Mouse (Mus musculus): ENCODE results near the gene Pcsk2.

The Pcsk2 gene

DNA sequence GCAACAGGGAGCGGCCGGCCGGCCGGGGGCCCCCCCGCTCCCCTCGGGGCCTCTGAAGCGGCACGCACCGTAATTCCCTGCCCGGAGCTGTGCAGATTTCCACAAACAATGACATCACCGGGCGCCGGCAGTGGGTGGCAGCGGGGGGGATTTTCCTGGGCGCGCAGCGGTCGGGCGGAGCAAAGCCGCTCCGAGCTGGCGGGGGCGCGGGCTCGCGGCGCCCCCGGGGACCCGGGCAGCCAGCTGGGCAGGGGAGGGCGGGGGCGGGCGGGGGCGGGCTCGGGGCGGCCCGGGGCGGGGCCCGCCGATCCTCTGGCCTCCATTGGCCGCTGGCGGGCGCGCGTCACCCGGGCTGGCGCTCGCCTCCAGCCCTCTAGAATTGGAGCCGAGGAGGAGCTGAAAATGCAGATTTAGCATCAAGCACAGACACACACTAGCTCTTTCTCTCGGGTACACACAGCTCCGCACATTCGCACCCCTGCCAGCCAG lies at the start of gene Pcsk2:
Gene Pcsk2, plus strand, starts transcription at position 399 of the 489 bp plus-strand sequence.
- peak; percentile 2 for DNase-seq (ENCODE audit: low spot score)

DNA sequence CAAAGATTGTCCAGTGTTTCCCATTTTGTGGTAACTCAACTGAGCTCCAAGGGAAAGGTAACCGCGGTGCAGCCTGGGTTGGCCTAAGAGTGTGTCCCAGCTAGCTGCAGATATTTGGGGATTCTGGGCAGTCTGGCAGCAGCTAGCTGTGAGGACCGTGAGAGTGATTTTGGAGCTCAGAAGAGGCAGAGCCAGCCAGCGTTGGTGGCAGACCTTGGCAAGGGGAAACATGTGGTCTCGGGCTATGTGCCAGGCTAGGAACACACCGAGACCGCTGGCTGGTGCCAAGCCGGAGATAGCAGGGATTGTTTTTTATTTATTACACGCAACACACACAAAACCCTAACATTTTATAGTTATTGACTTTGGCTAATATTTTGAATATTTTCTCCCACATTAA lies 45.1 kb upstream of the Pcsk2 start:
- DNase-seq (ENCODE audit: low spot score) = no peak

DNA sequence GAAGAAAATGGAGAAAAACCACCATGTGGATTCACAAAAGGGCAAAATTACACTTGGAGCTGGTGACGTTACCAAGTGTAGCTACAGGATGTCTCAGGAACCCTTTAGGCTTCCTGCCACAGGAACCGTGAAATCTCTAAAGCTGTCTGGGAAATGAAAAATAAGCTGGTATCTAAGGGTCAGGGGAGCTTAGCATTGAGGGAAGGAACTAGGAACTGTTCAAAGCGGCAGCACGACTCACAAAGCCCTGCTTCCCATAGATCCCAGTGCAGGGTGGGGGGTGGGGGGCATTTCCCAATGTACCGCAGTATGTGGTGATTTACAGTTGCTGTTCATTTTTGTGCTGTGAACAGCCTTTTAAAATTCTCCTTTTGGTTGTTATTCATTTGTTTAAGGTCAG lies 44.2 kb upstream of the Pcsk2 start:
- no peak for DNase-seq (ENCODE audit: low spot score)

DNA sequence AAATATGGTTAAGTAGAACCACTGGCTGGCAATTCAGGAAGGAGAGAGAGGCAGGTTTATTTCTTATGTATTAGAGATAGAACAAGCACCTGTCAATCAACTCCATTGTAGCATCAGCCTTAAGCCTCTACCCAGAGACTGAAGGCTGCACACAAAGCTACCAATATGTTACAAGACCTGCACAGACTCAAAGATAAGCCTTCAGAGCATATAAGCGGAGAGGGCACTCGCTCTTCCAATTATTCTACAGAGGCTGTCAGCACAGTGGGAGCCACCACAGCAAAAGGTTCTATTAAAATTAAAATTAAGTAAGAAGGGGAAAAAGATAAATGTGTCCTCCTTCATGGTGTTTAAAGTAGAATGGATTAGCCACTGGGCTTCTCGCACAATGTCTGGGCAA lies 43.8 kb upstream of the Pcsk2 start:
- no peak for DNase-seq (ENCODE audit: low spot score)

DNA sequence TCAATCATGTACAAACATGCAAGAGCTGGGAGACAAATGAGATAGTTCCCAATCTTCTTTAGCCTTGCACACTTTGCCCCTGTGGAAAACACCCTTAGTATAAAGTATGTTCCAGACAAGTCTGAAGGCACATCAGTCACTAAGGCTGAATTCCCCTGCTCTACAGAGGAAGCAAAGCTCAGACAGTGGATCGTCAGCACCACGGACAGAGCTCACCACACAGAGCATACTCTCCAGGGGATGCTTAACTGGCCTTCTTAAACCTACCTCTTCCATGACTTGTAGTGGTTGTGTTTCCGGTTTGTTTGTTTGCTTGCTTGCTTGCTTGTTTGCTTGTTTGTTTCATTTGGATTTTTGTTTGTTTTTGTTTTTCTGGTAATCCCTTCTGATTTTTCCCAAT lies 9.5 kb upstream of the Pcsk2 start:
- peak; percentile 43 for DNase-seq (ENCODE audit: low spot score)

DNA sequence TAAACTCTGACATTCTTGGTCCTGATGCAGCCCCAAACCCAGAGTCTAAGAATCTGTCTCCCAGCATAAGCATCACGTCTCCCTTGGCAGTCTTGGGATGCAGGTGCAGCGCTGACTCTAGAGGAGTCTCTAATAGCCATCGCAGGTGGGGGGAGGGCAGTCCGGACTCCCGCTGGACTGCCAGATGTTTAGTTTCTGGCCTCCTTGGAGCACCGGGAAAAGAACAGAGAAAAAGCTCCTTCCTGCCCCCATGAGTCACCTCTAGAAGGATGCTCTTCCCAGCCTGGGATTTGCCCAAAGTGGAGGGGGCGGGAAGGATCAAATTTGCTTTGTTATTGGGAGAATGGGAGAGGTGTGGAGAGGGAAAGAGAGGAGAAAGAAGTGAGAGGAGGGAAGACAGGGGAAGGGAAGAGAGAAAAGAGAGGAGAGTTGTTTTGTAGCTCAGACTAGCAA lies 631 bp upstream of the Pcsk2 start:
- no peak for DNase-seq (ENCODE audit: low spot score)

DNA sequence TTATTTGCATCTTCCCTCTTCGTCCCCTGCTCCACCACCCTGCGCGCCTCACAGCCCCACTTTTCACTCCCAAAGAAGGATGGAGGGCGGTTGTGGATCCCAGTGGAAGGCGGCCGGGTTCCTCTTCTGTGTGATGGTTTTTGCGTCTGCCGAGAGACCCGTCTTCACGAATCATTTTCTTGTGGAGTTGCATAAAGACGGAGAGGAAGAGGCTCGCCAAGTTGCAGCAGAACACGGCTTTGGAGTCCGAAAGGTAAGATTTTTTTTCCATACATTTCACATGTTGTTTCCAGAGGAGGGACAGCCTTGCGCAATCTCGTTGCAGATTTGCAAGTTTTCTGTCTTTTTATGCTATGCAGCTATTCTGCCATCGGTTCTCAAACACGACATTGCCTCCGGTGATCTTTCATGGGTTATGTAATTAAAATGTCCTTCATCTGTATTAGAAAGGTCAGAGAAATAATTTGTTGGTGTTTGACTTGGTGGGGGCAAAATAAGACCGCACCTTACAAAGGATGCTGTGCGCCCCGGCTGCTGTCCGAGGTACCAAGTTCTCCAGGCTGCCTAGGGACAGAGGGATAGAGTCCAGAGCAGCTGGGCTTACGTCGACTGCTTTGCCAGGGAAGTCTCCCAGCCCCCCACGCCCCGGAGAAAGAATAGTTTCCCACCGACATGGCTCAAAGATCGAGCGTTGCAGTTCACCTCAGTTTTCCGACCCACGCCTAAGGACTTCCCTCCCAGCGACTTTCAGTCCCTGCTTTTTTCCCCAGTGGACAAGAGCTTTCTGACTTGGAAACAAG lies 656 bp downstream of the Pcsk2 start:
- DNase-seq (ENCODE audit: low spot score) = peak; percentile 6

DNA sequence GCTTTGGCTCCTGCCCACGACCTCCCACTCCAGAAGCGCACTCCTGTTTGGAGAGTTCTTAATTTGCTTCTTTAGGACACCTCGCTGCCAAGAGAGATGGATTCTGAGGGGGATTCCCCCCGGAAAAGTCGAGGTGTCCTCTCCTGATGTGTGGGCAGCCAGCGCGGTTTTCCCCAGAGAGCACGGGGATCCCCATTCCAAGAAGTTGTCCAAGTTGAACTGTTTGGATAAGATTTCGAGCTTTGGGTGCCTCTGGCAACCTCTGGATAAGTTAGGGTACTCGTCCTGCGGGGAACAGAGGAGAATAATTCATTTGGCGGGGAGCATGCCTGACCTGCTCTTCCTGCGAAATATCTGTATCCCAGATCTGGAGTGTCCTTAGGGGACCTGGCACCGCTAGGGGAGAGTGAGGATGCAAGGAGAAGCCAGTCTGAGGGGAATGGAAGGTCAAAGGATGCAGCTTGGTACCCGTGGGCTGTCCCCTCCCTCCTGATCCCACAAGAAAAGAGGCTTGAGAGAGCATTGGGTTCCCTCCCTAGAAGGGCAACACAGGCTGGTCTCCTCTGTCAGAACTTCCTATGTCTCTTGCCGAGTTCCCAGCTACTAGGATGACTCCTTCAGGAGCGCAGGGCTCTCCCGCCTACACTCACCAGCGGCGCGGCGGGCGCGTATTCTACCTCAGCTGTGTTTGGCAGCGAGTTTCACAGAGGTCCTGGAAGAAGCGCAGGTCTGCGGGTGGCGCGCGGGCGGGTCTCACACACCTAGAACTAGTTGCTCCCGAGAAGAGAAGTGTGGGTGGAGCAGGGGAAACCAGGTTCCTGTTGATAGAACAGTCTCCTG lies 1.5 kb downstream of the Pcsk2 start:
- DNase-seq (ENCODE audit: low spot score) = no peak

DNA sequence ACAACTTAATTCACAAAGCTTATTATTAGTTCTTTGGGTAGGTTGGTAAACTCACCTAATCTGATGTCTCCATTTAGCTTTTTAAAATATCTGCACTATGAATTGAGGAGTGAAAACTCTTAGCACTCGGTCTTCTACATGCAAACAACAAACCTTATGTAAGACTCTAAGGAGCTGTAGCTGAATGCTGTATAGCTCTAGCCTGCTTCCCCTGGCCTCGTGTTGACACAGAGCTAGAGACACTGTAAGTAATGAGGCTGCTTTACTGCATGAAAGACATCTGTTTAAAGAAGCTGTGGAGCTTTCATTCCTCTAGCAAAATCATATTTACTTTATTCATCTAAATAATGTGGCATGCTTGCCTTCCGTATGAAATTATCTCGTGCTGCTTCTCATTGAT lies 14.4 kb downstream of the Pcsk2 start:
- DNase-seq (ENCODE audit: low spot score) = no peak

DNA sequence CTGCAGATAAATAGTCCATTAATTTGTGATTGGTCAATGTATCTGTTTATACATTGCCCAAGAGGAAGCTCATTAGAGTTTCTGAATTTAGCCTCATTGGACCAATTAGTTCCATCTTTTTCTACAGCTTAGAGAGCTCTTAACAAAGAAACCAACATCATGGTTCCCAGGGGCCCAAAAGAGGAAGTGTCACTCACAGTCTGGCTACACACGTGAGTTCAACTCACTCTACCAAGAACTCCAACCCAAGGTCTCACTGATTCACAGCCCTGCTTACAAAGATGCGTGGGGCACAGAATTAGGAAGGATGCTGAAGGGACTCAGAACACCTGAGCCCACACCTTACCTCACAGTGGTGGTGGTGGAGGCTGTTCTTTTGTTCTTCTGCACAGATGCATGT lies 19.1 kb downstream of the Pcsk2 start:
- DNase-seq (ENCODE audit: low spot score) = no peak

DNA sequence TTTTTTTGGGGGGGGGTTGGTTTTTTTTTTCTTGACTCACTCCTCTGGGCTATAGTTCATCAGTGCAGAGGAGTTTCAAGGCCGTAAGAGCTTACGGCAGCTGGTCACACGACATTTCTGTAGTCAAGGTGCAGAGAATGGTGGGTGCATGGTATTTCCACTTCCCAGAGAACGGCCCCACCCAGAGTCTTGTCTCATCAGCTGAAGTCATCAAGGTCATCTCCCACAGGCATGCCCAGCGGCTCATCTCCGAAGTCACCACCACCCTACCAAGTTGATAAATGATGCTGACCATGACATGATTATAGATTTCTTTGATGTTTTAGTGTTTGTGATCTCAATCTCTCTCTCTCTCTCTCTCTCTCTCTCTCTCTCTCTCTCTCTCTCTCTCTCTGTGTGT lies 20.0 kb downstream of the Pcsk2 start:
- DNase-seq (ENCODE audit: low spot score) = no peak

DNA sequence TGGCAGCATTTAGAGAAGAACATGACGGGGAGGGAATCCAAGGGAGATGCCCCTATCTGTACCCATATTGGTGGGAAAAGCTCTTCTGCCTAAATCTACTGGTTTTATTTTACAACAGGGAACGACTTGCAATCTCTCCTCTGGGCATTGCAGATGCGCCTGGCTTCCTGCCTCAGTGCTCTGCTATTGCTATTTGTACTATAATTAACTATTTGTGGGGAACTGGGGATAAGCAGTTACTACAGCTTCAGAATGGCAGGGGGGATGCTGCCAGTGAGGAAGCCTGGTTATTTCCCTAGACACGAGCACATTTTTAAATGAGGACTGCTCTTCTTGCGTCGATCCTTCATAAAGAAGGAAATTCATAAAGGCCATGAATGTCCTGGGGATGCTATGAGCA lies 39.4 kb downstream of the Pcsk2 start:
- DNase-seq (ENCODE audit: low spot score) = no peak

DNA sequence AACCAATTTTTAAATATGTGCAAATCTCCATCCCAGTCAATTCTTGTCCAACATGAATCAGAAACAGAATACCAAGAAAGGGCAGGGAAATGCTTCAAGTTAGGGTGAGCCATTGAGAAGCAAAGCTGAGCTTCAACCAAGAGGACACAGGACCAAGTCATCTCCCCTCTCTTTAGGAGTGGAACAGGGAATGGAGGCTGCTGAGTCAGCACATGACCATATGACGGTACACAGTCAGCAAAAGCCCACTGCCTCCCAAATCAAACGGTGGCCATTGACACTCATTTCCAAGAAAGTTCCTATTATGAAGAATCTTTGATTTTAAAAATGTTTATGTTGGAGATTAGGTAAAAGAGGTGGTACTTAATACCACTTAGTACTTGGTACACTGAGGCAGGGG lies 44.4 kb downstream of the Pcsk2 start:
- no peak for DNase-seq (ENCODE audit: low spot score)

DNA sequence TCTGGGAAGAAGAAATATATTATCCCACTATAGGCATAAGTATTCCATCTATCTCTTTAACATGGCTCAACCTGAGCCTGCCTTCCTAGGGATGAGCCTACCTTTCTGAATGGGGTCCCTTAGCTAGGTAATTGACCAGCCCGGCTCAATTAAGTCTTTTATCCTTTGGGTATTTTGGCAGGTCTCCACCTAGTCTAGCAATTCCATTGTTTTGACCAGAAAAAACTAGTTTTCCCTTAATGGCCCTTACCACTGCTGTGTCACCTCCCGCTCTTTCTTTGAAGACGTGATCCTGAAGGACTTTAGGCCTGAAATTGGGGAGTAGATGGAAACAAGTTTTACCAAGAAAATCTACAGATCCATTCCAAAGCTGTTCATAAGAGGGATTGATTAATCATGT lies 57.1 kb downstream of the Pcsk2 start:
- DNase-seq (ENCODE audit: low spot score) = no peak

DNA sequence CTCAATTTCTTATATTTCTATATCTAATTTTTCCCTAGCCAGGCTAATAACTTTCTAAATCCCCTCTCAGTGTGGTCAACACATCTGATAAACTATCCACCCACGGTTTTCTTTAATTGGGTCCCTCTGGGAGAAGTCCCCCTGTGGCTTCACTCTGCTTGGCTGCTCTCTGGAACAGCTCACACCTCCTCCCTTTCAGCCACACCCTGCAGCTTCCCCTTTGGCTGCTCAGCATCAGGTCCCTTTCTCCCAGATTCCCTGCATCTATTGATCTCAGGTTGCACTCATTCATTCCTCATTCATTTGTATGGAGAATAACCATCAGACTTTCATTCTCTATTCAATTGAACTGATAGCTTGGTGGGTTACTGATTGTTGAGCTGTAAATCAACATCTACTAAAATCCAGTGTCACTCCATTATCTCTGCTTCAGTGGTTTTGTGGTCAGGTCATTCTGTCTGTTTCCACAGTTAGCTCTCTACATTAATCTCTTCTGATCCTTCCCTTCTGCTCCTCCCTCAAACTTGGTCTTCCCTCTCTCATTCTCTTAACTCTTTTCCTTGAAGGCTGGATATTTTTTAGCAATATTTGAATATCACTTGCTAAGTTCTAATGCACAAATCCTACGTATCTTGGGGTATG lies 58.0 kb downstream of the Pcsk2 start:
- DNase-seq (ENCODE audit: low spot score) = no peak

DNA sequence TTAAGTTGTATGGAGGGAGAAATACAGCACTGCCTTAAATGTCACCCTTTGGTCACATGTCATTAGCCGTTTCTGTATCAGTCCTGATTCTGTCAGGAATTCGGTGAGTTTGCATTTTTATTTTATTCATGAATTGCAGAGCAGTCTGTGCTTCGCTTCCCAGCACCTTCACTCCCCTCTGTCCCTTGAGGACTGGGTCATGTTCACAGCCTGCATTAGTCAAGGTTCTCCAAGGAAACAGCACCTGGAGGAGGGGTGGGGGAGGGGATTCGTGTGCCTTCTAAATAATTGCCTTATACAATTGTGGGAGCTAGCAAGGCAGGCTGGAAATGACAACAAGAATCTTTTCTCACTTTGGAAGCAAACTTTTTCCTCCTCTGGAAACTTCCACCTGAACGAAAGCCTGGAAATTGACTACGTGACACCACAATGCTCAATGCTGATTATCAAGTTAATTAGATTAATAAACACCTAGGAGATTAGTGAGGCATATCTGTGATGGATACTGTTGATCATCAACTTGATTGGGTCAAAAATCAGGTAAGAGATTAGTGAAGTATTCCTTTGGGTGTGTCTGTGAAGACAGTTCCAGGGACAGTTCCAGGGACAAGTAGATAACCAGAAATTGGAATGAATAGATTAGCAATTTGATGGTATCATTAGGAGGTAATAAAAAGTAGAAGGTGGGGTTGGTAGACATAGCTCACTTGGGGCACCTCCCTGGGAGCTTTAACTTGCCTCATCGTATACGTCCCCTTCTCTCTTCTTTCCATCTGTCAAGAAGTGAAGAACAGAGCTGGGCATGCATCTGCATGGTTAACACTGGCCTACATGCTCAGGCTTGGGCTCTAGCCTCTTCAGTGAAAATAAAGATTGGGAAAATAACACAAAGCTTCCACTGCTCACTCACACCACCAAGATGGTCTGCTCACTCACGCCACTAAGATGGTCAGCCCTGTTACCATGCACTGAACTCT lies 64.7 kb downstream of the Pcsk2 start:
- no peak for DNase-seq (ENCODE audit: low spot score)

DNA sequence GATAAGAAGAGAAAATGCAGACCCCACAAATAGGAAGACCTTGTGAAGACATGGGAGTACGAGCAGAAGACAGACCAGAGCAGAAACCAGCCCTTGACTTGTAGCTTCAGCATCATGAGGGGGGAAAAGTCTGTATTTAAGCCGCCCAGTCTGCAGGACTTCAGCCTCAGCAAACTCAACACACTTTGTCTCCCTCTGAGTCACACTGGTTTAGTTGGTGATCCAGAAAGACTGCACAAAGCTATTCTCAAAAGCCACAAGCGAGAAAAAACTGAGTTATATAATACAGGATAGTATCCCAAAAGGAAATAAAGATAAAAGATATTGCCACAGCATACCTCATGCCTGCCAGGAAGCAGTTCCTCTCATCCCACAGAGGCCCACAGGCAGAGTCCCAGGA lies 67.5 kb downstream of the Pcsk2 start:
- DNase-seq (ENCODE audit: low spot score) = no peak

DNA sequence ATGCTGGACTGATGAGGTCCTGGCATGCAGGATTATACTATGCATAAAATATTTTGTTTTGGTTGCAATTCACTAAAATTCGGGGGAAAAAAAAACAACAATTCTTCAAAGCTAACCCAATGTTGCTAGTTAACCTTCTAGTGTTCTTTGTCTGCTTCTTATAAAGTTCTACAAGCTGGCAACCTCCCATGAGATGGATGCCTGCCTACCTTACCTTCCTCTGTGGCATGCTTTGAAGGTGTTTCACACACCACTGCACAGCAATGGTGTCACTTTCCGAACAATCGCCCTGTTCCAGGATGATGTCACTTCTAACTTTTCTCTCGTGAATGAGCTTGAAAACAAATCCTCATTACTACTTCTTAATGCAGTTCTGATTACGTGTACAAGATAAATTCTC lies 68.8 kb downstream of the Pcsk2 start:
- no peak for DNase-seq (ENCODE audit: low spot score)

DNA sequence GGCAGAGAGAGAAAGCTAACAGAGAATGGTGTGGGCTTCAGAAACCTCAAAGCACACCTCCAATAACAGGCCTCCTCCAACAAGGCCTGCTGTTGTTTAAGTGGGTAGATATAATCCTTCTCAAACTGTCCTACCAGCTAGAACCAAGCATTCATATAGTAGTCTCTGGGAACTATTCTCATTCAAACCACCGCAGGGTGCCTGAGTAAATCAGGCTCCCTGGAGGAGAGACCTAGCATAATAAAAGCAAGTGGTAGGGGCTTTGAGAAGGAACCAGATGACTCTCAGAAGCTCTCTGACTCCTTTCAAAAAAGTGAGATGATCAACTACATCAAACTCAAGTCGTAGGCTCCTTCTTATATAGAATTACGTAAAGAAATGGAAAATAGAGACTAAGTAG lies 75.0 kb downstream of the Pcsk2 start:
- no peak for DNase-seq (ENCODE audit: low spot score)

DNA sequence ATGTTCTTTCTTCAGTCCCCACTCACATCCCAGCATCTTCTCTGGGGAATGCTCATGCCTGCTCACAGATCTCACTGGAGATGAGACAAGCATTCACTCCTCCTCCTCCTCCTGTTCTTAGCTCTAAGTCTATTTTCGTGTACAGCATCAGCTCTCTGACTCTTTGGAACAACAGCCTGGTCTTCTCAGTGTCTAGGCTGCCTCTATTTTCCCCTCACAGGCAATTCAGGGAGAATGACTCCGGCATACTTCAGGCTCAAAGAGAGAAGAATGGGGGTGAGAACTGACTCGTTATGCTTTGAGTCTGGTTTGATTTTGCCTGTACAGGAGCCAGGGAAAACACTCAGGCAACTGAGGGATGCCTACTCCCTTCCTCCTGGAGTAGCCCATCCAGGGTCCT lies 78.0 kb downstream of the Pcsk2 start:
- DNase-seq (ENCODE audit: low spot score) = no peak

DNA sequence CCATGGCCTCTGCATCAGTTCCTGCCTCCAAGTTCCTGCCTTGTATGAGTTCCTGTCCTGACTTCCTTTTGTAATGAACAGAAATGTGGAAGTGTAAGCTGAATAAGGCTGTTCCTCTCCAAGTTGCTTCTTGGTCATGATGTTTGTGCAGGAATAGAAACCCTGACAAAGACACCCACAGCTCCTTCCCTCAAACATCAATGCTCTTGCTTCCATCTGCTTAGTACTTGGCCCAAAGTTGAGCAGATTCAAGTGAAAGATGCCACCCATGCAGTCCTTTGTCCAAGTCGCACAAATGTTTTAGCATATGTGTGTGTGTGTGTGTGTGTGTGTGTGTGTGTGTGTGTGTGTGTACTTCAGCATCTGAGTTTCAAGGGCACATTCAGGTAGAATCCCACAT lies 97.3 kb downstream of the Pcsk2 start:
- DNase-seq (ENCODE audit: low spot score) = no peak

DNA sequence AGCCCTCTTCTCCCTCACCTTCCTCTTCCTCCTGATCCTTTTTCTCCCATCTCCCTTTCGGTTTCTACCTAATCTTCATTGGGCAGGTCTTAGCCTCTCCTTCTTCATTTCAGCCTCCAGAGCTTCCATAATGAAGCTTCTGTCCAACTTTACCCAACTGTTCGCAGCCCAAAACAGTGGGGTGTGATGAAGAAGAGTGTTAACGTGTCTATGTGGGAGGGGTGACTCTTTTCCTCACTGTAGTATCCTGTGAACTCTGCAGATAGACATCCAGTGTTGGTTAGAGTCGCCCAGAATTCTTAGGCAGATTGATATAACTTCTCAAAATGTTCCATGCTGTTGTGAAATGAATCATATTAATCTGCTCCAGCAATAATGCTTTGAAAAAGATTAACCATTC lies 98.4 kb downstream of the Pcsk2 start:
- no peak for DNase-seq (ENCODE audit: low spot score)

Data from ovary, postnatal 14 days (tissue).